In genomic region chr2:72545453-72545852, GRCm38 (mm10) we compare ENCODE assay signal across 32 mouse cellular contexts.
"Had no signal": no experiment of that assay in that cellular context is flagged by ENCODE, and none has a peak within 500 bp of the region (broad histone marks: within the 10 kb centered on the region; RNA-seq: fewer than 3 reads in every experiment).

No protein-coding gene starts in this region.

- H3K4me3 ChIP-seq: limb, embryonic 10.5 days; limb, embryonic 12.5 days; limb, embryonic 13.5 days; limb, embryonic 15.5 days; liver, embryonic 12.5 days; liver, embryonic 13.5 days; liver, embryonic 15.5 days; lung, embryonic 15.5 days; megakaryocyte, embryonic 14.5 days; midbrain, embryonic 10.5 days; midbrain, embryonic 12.5 days; midbrain, embryonic 13.5 days; midbrain, embryonic 15.5 days; myocyte; neural tube, embryonic 12.5 days had no signal

- H3K27me3 ChIP-seq: limb, embryonic 12.5 days; limb, embryonic 13.5 days; limb, embryonic 15.5 days; liver, embryonic 12.5 days; liver, embryonic 15.5 days; lung, embryonic 15.5 days; neural tube, embryonic 12.5 days had no signal

- H3K4me1 ChIP-seq: limb, embryonic 10.5 days; limb, embryonic 12.5 days; liver, embryonic 12.5 days; liver, embryonic 13.5 days; liver, embryonic 15.5 days; megakaryocyte, embryonic 14.5 days; midbrain, embryonic 10.5 days; midbrain, embryonic 12.5 days; midbrain, embryonic 13.5 days; midbrain, embryonic 15.5 days; neural tube, embryonic 12.5 days had no signal

- ATAC-seq: liver, embryonic 12.5 days; liver, postnatal 0 days; lung, postnatal 0 days; midbrain, embryonic 13.5 days; midbrain, embryonic 15.5 days; midbrain, embryonic 16.5 days had no signal

- H3K36me3 ChIP-seq: limb, embryonic 10.5 days; limb, embryonic 12.5 days; limb, embryonic 13.5 days; limb, embryonic 15.5 days; liver, embryonic 12.5 days; liver, embryonic 13.5 days; liver, embryonic 15.5 days; lung, embryonic 15.5 days; midbrain, embryonic 10.5 days; midbrain, embryonic 12.5 days; midbrain, embryonic 13.5 days; midbrain, embryonic 15.5 days; neural tube, embryonic 12.5 days had no signal

- DNase-seq: left cerebral cortex, postnatal 4 days; liver; liver, embryonic 13.5 days; liver, postnatal 0 days; lung, adult 18-20 months; lung, adult 2 months; lung, embryonic 14.5 days; lung, postnatal 10 days; lung, postnatal 14 days; lung, postnatal 36 days; lung, postnatal 4 days; midbrain, embryonic 14.5 days had no signal

- H3K27ac ChIP-seq: limb, embryonic 10.5 days; limb, embryonic 12.5 days; limb, embryonic 13.5 days; limb, embryonic 15.5 days; liver, embryonic 12.5 days; liver, embryonic 13.5 days; liver, embryonic 14.5 days; liver, embryonic 15.5 days; lung, embryonic 15.5 days; macrophage; midbrain, embryonic 10.5 days; midbrain, embryonic 12.5 days; midbrain, embryonic 13.5 days; midbrain, embryonic 15.5 days; neural tube, embryonic 12.5 days had no signal

- H3K9ac ChIP-seq: limb, embryonic 12.5 days; limb, embryonic 13.5 days; limb, embryonic 15.5 days; liver, embryonic 12.5 days; liver, embryonic 13.5 days; liver, embryonic 14.5 days; liver, embryonic 15.5 days; liver, postnatal 0 days; lung, embryonic 14.5 days; lung, embryonic 15.5 days; midbrain, embryonic 12.5 days; midbrain, embryonic 13.5 days; midbrain, embryonic 15.5 days; neural tube, embryonic 12.5 days had no signal

- H3K9me3 ChIP-seq: limb, embryonic 10.5 days; limb, embryonic 12.5 days; limb, embryonic 13.5 days; limb, embryonic 15.5 days; liver, embryonic 12.5 days; liver, embryonic 13.5 days; liver, embryonic 15.5 days; lung, embryonic 15.5 days; megakaryocyte, embryonic 14.5 days; midbrain, embryonic 10.5 days; midbrain, embryonic 12.5 days; midbrain, embryonic 13.5 days; midbrain, embryonic 15.5 days; neural tube, embryonic 12.5 days had no signal

- H3K4me2 ChIP-seq: limb, embryonic 12.5 days; limb, embryonic 13.5 days; limb, embryonic 15.5 days; liver, embryonic 11.5 days; liver, embryonic 12.5 days; liver, embryonic 13.5 days; liver, embryonic 15.5 days; lung, embryonic 14.5 days; lung, embryonic 15.5 days; midbrain, embryonic 11.5 days; midbrain, embryonic 12.5 days; midbrain, embryonic 13.5 days; midbrain, embryonic 15.5 days; neural tube, embryonic 12.5 days had no signal
